Mouse (Mus musculus) MEL-GATA-1-ER (cell line): Measurements from ENCODE around the gene Krt25.
A peak's percentile ranks its signal among the peaks of the same experiment; 100 is the strongest.

Experiments
- DNase-seq: peaks from one replicate; pipeline ENCODE4 v3.0.0-alpha.2; 2012; ENCODE audit warnings: low read depth; ENCODE audit errors: extremely low read depth

Krt25 gene

DNA sequence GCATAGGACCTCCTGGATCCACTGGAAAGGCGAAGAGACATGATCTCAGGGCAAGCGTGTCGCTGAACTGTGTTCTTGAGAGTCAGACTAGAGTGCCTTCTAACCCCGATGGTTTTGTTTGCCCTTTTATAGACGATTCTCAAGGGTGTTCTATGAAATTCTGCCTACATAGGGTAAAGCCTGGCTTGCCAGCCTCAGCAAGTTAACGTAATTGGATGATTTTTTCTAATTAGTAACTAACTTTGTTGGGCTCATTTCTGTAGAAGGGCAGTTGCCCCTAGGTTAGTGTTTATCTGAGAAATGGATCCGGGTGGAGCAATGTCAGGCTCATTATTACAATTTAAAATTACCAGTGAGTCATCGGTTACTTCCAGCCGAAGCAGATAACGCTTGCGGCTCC lies at the start of gene Krt25:
Gene Krt25, minus strand, starts transcription at position 101 of the 400 bp plus-strand sequence.
- no peak for DNase-seq

DNA sequence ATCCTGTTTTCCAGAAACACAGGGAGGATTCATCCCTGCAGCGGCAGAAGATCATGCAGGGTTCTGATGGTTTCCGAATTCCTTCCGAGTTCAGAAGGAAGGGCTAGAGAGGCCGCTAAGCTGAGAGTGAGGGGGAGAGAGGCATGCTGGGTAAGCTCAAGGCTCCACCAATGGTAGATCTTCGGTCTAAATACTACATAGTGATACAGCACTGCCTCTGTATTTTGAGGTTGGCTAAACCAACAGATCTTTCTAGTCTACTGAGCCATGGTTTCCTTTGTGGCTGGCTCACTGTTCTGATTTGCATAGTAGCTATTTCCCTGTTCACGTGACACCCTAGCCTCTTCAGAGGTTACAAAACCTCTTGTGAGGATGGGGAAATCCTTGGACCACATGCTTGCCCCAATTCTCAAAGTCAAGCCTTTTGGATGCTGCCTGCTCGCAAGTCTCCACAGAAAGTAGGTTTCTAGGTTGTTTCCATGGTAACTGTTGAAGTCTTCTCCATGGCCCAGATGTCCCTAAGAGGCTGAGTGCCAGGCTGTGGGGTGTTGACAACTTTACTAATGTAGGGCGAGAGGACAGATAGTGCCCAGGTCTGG lies 47.2 kb upstream of the Krt25 start:
- DNase-seq, result no peak

DNA sequence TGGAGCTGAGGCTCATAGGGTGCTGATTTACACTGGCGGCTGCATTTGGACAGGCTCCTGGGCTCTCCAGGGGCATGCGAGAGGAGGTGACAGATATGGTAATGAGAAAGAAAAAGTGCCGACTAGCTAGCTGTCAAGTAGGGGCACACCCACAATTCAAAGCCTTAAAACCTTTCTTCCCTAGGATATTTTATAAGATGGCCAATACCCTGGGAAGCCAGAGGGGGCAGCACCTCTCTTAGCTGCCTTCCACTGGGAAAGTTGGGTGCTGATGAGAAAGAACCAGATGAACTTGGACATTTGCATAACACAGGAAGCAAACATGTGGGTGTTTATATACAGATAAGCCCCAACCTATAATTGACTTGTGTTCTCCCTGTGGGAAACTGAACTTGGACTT lies 46.5 kb upstream of the Krt25 start:
- DNase-seq, result no peak

DNA sequence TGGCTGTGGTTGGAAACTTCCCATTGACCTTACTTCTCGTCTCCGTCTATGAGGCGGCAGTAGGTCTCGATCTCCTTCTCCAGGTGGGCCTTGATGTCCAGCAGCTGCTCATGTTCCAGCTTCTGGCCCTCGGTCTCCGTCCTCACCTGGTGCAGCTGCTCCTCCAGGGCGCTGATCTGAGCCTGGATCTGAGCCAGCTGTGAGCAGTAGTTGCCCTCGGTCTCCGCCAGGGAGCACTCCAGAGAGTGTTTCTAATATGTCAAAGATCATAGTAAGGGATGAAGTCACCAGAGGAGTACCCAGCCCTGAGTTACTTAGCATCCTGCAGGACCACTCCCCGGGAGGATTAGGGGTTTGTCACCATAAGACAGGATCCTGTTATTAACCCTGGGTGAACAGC lies 44.0 kb upstream of the Krt25 start:
- DNase-seq, result no peak

DNA sequence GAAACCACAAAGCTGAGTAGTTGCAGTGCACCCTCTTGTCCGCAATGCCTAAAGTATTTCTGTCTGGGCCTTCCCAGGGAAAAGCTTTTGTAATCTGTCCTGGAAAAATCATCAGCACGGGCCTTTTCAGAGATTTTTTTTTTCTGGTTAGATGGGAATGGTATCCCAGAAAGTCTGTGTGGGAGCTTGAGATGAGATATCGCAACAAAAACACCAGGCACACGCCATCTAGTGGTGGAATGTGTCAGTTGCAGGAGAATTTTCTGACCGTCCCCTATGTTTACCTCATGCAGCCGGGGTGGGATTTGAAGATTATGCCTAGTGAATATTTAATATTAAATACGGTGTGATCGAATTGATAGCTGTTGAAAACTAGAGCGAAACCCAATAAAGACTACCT lies 41.7 kb upstream of the Krt25 start:
- no peak for DNase-seq

DNA sequence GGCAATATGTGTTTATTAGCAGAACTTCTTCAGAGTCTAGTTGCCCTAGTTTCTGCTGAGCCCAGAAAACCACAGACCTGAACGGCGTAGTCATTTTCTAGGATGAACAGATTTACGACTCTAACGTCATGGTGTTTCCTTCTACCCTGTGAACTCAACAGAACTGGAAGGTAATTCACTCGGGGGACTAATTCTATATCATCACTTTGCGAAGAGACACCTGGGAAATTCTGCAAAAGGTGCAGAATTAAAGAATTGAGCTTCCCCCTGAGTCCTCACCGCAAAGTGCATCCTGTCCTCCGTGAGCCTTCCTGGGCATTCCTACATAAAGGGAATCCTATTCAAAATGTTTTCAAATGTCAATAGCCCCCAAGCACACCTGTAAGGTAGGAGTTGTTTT lies 38.7 kb upstream of the Krt25 start:
- no peak for DNase-seq

DNA sequence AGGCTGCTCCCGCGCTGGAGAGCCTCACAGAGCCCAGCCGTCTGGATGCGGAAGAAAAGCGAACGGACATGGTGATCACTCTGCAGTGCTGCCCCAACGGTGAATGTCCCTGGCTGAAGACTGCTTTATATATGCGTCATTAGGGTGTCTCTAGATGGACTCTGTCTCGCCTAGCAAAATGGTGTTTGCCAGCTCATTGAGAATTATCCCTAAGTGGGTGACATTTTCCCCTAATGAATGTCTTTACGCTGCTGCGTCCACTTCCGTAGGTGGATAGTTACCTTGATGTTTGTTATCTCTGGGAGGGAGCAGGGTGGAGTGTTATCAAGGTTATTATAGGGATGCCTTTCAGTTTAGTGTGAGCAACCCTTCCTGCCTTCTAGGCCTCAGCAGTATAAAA lies 28.3 kb upstream of the Krt25 start, which contains the start of gene Krt27:
Gene Krt27, minus strand, starts transcription at position 101 of the 400 bp plus-strand sequence.
- no peak for DNase-seq

DNA sequence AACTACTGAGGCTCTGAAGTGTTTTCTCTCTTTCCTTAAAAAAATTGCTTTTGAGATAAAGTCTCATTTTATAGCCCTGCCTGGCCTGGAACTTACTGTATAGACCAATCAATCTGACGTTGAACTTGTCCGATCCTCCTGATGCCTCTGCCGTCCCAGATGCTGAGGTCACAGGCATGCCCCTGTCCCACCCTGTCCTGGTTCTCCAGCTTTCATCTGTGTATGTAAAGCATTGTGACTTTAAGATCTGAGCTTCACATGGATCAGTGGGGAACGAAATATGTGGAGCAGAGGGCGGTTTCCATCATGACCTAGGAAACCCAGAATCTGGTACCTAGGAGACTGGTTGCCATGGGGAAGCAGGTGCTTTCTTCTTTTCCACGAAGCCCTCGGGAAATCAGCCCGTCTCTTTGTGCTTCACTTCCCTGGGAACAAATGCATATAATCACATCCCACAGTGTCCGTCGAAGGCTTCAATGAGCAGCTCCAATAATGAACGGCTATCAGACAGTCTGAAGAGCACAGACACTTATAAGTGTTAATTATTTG lies 16.6 kb upstream of the Krt25 start:
- no peak for DNase-seq

DNA sequence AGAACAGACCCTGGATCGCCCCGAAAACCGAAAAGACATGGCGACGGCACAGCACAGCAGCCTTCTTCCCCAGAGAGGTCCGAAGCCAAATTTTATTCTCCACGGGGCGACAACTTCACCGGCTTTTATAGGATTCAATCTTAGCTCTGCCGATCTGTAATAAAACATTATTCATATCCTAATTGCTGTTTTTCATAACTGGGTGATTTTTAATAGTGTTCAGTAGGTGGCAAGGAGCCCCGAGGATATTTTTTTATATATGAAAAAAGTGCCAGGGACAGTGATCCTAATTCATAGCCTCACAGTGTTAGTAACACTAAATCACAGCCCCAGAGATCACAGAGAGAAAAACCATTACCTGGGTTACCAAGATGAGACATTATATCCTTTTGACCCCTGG lies 15.1 kb upstream of the Krt25 start, which contains the start of gene Krt26:
Gene Krt26, minus strand, starts transcription at position 101 of the 400 bp plus-strand sequence.
- DNase-seq, result no peak

DNA sequence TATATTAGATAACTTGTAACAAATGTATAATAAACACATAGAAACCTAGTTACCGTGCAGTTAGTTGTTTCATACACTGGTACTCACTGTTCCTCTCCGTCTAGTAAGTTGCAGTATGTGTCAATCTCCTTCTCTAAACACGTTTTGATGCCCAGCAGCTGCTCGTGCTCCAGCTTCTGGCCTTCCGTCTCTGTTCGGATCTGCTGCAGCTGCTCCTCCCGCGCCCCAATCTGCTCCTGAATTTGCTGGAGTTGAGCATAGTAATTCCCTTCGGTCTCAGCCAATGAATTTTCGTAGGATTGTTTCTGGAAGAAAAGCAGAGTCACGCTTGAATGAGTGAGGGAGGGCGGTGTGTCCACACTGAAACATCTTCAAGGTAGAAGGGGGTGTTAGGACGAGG lies 10.7 kb upstream of the Krt25 start:
- no peak for DNase-seq

DNA sequence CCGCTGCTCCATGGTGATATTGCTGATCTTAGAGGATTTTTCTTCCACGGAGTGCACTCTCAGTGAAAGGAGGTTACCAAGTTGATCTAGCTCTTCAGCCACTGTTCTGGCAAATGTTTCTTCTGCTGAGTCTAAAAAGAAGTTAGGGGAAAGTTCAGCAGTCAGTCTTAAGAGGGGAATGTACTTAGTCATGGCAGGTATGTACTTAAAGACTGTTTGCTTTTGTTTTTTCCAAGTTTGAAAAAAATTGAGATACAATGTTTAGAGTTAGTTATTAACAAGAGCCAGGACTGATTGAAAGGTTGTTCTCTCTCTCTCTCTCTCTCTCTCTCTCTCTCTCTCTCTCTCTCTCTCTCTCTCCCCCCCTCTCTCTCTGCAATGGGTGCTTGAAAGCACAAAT lies 6.9 kb upstream of the Krt25 start:
- no peak for DNase-seq

DNA sequence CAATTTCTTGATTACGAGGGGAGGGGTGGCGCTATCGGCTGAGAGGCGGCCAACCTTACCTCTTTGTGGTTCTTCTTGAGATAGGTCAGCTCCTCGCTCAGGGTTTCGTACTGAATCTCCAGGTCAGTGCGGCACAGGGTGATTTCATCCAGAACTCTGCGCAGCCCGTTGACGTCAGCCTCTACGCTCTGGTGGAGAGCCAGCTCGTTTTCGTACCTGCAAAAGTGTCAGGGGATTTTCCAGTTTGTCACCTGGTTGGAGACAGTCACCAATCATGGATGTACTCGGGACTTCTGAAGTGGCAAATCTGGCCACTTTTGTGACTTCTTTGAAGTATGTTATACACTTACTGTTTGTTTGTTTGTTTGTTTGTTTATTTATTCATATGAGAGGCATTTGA lies 1.7 kb downstream of the Krt25 start:
- no peak for DNase-seq

DNA sequence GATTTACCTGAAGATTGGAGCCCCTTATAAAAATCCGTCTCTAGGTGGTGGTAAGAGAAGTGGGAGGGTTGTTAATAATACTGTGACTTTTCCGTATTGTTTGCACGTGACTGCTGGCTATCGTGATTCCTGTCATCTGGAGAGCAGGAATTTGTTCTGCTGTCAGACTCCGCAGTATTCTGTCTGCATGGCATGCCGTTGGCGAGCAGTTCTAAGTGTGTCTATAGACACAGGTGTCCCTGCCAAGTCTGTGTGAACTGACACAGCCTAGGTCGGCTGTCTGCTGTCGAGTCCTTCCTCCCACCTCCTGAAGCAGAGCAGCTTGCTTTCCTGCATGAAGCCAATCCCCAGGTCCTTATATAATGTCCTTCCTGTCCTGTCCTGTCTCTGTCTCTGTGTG lies 3.6 kb downstream of the Krt25 start:
- no peak for DNase-seq

DNA sequence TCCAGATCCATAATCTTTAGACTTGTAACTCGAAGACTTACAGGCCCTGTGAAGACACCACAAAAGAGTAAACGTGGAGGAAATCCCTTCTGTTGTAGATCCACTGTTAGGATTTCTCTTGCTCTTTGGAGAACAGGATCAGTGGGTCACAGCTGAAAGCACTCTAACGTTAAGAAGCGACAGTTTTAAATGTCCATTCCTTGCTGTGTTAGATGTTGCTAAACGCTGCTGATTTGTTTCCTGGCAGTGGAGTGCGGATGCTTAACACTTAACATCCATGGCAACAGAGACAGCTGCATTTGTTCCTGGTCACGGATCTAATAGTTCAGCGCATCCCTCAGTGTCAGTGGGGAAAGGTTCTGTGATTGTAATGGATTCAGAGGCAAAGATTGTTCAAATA lies 6.2 kb downstream of the Krt25 start:
- no peak for DNase-seq

DNA sequence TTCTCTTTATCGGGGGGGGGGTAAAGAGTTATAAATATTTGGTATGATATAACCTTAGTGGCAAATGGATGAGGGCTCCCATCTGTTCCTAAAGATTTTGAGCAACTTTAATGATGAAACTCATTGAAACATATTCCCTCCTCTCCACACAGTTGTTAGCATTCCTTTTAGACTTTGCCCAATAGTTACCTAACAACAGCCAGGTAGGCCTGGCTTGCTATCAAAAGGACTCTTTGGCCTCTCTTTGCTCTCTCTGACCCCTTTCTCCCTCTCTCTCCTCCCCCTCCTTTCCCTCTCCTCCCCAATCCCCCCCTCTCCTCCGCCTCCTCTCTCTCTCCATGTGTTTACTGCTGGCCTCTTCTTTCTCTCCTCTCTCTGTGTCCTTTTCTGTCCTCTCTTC lies 8.2 kb downstream of the Krt25 start:
- DNase-seq, result no peak

DNA sequence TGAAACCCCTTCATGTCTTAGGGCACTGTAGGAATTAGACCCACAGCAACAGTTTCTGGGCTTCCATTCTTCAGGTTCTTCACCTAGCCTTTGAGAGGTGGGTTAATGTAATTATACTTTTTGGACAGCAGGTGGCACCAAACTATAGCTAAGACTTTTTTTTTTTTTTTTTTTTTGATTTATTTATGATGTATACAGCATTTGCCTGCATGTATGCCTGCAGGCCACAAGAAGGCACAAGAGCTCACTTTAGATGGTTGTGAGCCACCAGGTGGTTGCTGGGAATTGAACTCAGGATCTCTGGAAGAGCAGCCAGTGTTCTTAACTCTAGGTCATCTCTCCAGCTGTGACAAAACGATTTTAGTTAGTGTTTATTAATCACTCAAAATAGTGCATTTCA lies 11.9 kb downstream of the Krt25 start:
- peak; percentile 26 for DNase-seq

DNA sequence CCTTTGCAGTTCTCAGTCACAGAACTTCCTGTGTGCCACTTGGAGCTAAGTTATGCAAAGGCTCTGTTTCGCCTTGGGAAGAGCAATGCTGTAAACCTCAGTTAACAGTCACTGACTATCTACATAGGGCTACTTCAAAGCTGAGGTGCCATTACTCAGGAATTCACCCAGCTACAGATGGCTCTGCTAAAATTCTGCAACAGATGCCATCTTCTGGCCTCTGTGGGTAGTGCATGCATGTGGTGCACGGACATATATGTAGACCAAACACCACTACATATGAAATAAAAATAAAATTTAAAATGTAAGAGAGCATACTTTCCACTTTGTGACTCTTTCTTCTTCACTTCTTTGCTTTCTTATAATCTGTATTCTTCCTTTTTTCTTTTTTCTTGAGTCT lies 15.2 kb downstream of the Krt25 start:
- DNase-seq, result peak; percentile 47

DNA sequence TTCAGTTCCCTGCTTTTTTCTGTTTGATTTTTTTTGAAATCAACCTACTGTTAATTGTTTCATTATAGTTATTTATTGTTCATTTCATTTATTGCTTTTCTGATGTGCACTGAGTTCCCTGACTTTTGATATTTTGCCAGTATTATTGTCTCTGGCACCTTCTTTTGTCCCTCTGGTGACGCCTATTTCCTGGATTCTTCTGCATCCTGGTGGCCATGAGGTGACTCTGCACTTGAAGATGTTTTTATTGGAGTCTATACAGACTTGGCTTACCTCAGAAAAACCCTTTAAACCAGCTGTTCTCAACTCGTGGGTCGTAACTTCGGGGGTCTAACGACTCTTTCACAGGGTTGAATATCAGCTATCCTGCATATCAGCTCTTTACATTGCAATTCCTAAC lies 27.7 kb downstream of the Krt25 start:
- no peak for DNase-seq

DNA sequence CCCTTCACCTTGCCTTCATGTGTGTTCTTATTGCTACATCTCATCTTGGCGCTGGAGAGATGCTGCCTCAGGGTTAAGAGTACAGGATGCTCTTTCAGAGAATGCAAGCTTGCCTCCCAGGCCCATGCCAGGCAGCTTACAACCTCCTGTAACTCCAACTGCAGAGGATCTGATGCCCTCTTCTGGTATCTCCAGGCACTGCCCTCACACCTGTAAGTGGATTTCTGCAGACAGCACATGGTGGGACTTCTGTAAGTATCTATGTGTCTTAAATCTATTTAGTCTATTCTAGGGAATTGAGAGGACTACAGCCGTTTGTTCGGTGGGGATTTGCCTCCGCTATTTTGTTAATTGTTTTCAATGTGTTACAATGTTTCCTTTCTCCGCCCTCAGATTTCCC lies 29.9 kb downstream of the Krt25 start:
- no peak for DNase-seq

DNA sequence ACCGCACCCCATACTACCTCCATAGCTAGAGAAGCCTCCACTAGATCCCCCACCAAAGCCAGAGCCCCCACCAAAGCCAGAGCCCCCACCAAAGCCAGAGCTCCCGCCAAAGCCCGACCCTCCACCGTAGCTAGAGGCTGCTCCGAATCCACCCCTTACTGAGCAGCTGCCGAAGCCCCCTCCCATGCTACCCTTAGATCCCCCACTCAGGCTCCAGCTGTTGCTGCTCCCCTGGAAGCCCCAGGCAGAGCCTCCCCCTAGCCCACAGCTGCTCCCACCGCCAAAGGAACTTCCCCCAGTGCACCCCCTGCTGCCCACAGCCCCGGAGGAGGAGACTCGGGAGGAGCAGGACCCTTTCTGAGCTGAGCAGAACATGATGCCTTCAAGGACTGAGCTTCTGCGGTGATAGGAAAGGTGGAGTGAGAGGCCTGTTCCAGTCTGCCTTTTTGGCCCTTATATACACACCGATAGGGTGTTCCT lies 37.9 kb downstream of the Krt25 start, which contains the start of gene Krt24:
Gene Krt24, minus strand, starts transcription at position 430 of the 480 bp plus-strand sequence.
- no peak for DNase-seq

DNA sequence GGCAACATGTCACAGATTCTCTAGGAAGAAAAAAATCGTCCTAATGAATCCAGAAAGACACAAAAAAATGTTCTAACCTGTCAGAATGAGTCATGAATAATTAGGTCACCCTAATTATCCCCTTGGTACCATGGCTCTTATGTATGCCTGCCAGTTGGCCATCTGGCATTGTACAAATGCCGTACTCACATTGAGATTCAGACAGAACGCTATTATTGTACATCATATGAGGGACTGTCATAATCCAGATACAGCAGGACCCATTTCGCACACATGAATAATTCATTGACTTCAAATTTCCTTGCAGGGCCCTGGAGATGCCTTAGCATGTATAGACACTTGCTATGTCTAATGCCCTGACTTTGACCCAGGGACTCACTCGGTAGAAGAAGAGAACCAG lies 38.7 kb downstream of the Krt25 start:
- no peak for DNase-seq

DNA sequence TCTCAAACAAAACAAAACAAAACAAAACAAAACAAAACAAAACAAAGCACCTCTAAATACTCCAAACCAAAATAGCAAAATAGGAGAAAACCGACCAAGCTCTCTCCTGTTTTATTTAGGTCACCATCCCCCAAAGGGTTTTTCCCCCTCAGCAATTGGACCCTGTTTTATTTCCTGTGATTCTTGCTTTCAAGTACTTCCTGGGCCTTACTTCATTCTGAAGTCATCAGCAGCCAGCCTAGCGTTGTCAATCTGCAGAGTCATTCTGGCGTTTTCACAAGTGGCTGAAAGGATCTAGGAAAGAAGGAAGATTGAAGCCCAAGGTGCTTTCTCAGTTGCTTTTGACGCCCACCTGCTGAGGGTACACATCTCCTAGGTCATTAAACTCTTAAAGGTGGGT lies 39.4 kb downstream of the Krt25 start:
- DNase-seq, result no peak

DNA sequence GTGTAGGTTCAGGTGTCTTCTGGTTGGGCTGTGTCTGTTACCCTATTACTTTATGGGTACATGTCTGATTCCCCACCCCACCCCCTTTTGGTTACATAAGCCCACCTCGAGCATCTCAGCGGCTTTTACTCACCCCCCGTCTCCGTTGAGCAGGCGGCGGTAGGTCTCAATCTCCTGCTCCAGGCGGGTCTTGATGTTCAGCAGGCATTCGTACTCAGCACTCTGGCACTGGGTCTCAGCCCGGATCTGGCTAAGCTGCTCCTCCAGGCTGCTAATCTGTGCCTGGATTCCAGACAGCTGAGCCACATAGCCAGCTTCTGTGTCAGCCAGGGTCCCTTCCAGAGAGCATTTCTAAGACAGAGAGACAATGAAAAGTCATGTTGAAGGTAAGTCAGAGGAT lies 41.6 kb downstream of the Krt25 start:
- DNase-seq, result no peak
